Mouse (Mus musculus): ENCODE measurements at regions not wholly inside any gene's neighbourhood (a gene's known extent, or its start where the extent isn't known, plus 50 kb on each side); places are given as distances from the start of the nearest gene placed in this dataset.

DNA sequence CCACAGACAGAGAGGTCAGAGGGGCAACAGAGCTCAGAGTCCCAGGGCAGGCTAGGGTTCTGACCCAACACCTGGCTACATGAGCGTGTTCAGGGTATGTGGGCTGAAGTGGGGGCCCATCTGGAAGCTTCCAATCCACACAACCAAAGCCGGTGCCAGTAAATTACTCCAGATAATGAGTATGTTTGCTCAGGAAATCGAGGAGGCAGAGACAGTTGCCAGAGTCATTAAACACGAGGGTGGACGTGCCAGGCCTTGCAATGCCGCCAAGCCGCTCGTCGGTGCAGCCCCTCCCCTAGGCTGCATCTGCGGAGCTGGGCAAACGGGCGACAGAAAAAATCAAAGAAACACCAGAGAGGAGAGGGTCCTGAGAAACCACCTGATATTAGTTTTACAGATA lies 222.5 kb downstream of the Ptpru start:
- no peak for TF ChIP-seq CTCF (IDR thresholded peaks at IDR 0.05; ENCODE audit: control insufficient read depth, insufficient read depth, insufficient replicate concordance, low read depth, low read length)
- TF ChIP-seq POLR2A (IDR thresholded peaks at IDR 0.05; ENCODE audit: control insufficient read depth, low read depth, low read length), result no peak

Data from testis, adult 2 months (tissue).